Mouse (Mus musculus) neutrophil, adult 83 days (primary cell): ENCODE measurements around the gene Dpp10. TPM values are rescaled to one million over a fixed set of nuclear protein-coding genes. Genes with fewer than 3 reads are reported as not detected.

Experiments
- total RNA-seq, 2 experiments: library from RNA; stranded (reverse); gene quantifications; one replicate each; pipeline ENCODE4 v1.2.4; 2023

Dpp10 gene
- total RNA-seq = not detected

GRCm38 (mm10) chr1:124044925-124045640 is at the start of gene Dpp10:
Dpp10 (minus strand) TSS chr1:124045559.

